Mouse (Mus musculus): Measurements from ENCODE around the gene Pcbd1.

The Pcbd1 gene

GRCm38 (mm10) chr10:61089170-61090142, at the start of gene Pcbd1:
Gene Pcbd1, plus strand, starts transcription at chr10:61089331.
- peak; percentile 93 for DNase-seq

GRCm38 (mm10) chr10:61039657-61040056, 49.5 kb upstream of the Pcbd1 start:
- DNase-seq: no peak

- DNase-seq: no peak
Observed at GRCm38 (mm10) chr10:61045081-61045480, 44.0 kb upstream of the Pcbd1 start.

GRCm38 (mm10) chr10:61051993-61052613, 37.0 kb upstream of the Pcbd1 start:
- peak; percentile 73 for DNase-seq

GRCm38 (mm10) chr10:61056661-61057060, 32.5 kb upstream of the Pcbd1 start:
- DNase-seq: no peak

GRCm38 (mm10) chr10:61059101-61059500, 30.0 kb upstream of the Pcbd1 start:
- DNase-seq: no peak

GRCm38 (mm10) chr10:61059543-61060110, 29.5 kb upstream of the Pcbd1 start:
- no peak for DNase-seq

GRCm38 (mm10) chr10:61063271-61063864, 25.8 kb upstream of the Pcbd1 start:
- no peak for DNase-seq

GRCm38 (mm10) chr10:61064635-61065034, 24.5 kb upstream of the Pcbd1 start:
- no peak for DNase-seq

- no peak for DNase-seq
Observed at GRCm38 (mm10) chr10:61065287-61066005, 23.7 kb upstream of the Pcbd1 start.

GRCm38 (mm10) chr10:61068436-61069192, 20.5 kb upstream of the Pcbd1 start:
- peak; percentile 40 for DNase-seq

GRCm38 (mm10) chr10:61069248-61069647, 19.9 kb upstream of the Pcbd1 start:
- DNase-seq: no peak

GRCm38 (mm10) chr10:61072324-61072723, 16.8 kb upstream of the Pcbd1 start:
- peak; percentile 69 for DNase-seq

GRCm38 (mm10) chr10:61074643-61075042, 14.5 kb upstream of the Pcbd1 start:
- no peak for DNase-seq

- no peak for DNase-seq
Observed at GRCm38 (mm10) chr10:61075607-61076006, 13.5 kb upstream of the Pcbd1 start.

GRCm38 (mm10) chr10:61080227-61080930, 8.8 kb upstream of the Pcbd1 start:
- peak; percentile 35 for DNase-seq

- no peak for DNase-seq
Observed at GRCm38 (mm10) chr10:61080931-61081255, 8.2 kb upstream of the Pcbd1 start.

- no peak for DNase-seq
Observed at GRCm38 (mm10) chr10:61085364-61085763, 3.8 kb upstream of the Pcbd1 start.

GRCm38 (mm10) chr10:61086502-61086901, 2.6 kb upstream of the Pcbd1 start:
- DNase-seq: no peak

- no peak for DNase-seq
Observed at GRCm38 (mm10) chr10:61088468-61088867, 663 bp upstream of the Pcbd1 start.

- DNase-seq: no peak
Observed at GRCm38 (mm10) chr10:61091866-61092265, 2.7 kb downstream of the Pcbd1 start.

Measured in kidney, adult 18-20 months (tissue).